In genomic region chr19:30433141-30433540, GRCm38 (mm10) we compare ENCODE assay signal across 24 mouse cellular contexts.
DNase-seq lines count a peak whose midpoint lies in the region; ATAC-seq lines count a peak whose summit lies in the region.
"Had no signal": no experiment of that assay in that cellular context is flagged by ENCODE, and none has a peak within 500 bp of the region (broad histone marks: within the 10 kb centered on the region; RNA-seq: fewer than 3 reads in every experiment).

No protein-coding gene starts in this region.

- H3K4me1 ChIP-seq in forebrain, embryonic 11.5 days (replicated peaks; ENCODE audit: control insufficient read depth, insufficient read depth, low read length), result no peaks in the 10 kb centered on the region

- H3K9me3 ChIP-seq in forebrain, embryonic 11.5 days (ENCODE audit: control insufficient read depth, low read length), result no peaks in the 10 kb centered on the region
- H3K9me3 ChIP-seq: G1E had no signal

- peak; percentile 71 for ATAC-seq in granulocyte monocyte progenitor cell, adult 5-6 weeks (replicated peaks; ENCODE audit: poor library complexity, severe bottlenecking)
- peak; percentile 92 for ATAC-seq in megakaryocyte, adult 5-6 weeks (ENCODE audit: poor library complexity, severe bottlenecking)
- peak; percentile 64 for ATAC-seq in megakaryocyte progenitor cell, adult 5-6 weeks (replicated peaks; ENCODE audit: poor library complexity)
- ATAC-seq in monocyte, adult 5-6 weeks (replicated peaks; ENCODE audit: insufficient number of reproducible peaks, low FRiP score, low TSS enrichment, poor library complexity, severe bottlenecking), result no peak
- ATAC-seq in forebrain, embryonic 11.5 days (replicated peaks; ENCODE audit: low FRiP score), result no peak
- ATAC-seq: activated CD4-positive, CD25-positive, alpha-beta regulatory T cell, adult 4 months; CD4-positive, CD25-positive, alpha-beta regulatory T cell, adult 4 months; Patski had no signal

- no peak overlapping the region for H3K27ac ChIP-seq in forebrain, embryonic 11.5 days (ENCODE audit: low read depth, low read length)

- H3K4me3 ChIP-seq in forebrain, embryonic 11.5 days (ENCODE audit: low read depth, low read length), result no peak overlapping the region

- H3K27me3 ChIP-seq in forebrain, embryonic 11.5 days (ENCODE audit: control insufficient read depth, insufficient read depth, low read length), result no peaks in the 10 kb centered on the region
- H3K27me3 ChIP-seq: CH12.LX had no signal

- H3K36me3 ChIP-seq in forebrain, embryonic 11.5 days (ENCODE audit: control insufficient read depth, insufficient read depth, low read length), result no peaks in the 10 kb centered on the region
- H3K36me3 ChIP-seq: G1E had no signal

- no peak overlapping the region for H3K4me2 ChIP-seq in forebrain, embryonic 11.5 days (ENCODE audit: low read depth, low read length, severe bottlenecking)

- H3K9ac ChIP-seq in forebrain, embryonic 11.5 days (ENCODE audit: low read length), result no peak overlapping the region

- DNase-seq in 416B (ENCODE audit: low read depth) (peak; percentile 2), adipocyte (ENCODE audit: low spot score) (no peak)
- no peak for DNase-seq in gastrocnemius, adult 18-20 months (ENCODE audit: low spot score)
- no peak for DNase-seq in forebrain, embryonic 11.5 days (ENCODE audit: low spot score)
- DNase-seq: adrenal gland, adult 2 months; adrenal gland, adult 8-10 months; adrenal gland, postnatal 10 days; adrenal gland, postnatal 14 days; adrenal gland, postnatal 25 days; adrenal gland, postnatal 36 days; B cell, adult 2 months; cerebellum, adult 11 months; cerebellum, adult 11-12 months; cerebellum, adult 18-20 months; cerebellum, adult 2 months had no signal

- 83% methylated on average over 1 of the region's 1 CpGs for WGBS in forebrain, embryonic 11.5 days

Comparison
In these comparisons a context has a peak if more than half of its experiments do, and no peak if none do; other contexts are left out.
1. ATAC-seq: peak in granulocyte monocyte progenitor cell, adult 5-6 weeks (single experiment), megakaryocyte, adult 5-6 weeks (single experiment) and megakaryocyte progenitor cell, adult 5-6 weeks (single experiment); none in monocyte, adult 5-6 weeks (single experiment) and forebrain, embryonic 11.5 days (single experiment).